Mouse (Mus musculus) myocyte (in vitro differentiated cells): ENCODE data around the gene Tec. TPM values are rescaled to one million over a fixed set of nuclear protein-coding genes. Genes with fewer than 3 reads are reported as not detected.

Experiments
- H3K27me3 ChIP-seq: one replicate; pipeline ENCODE4 v1.6.1; 2011; ENCODE audit not compliant: control insufficient read depth, insufficient read depth, insufficient read length
- H3K36me3 ChIP-seq: one replicate; pipeline ENCODE4 v1.6.1; 2011; ENCODE audit not compliant: control insufficient read depth, insufficient read depth
- H3K4me2 ChIP-seq: one replicate; pipeline ENCODE4 v1.6.1; 2011; ENCODE audit warnings: low read depth, control low read depth
- H3K4me3 ChIP-seq: one replicate; pipeline ENCODE4 v1.5.1; 2011; ENCODE audit warnings: mild to moderate bottlenecking, control low read depth, moderate library complexity
- H3K79me2 ChIP-seq: one replicate; pipeline ENCODE4 v1.6.1; 2011; ENCODE audit not compliant: control insufficient read depth, insufficient read depth
- H3ac ChIP-seq: one replicate; pipeline ENCODE4 v1.6.1; 2011; ENCODE audit not compliant: control insufficient read depth, insufficient read length
- CEBPB ChIP-seq: IDR thresholded peaks from 2 replicates; pipeline ENCODE4 v1.6.1; 2011; ENCODE audit warnings: mild to moderate bottlenecking, moderate library complexity; ENCODE audit not compliant: poor library complexity, insufficient read depth, severe bottlenecking
- E2F4 ChIP-seq: IDR thresholded peaks from one replicate; pipeline ENCODE4 v1.6.1; 2011; ENCODE audit warnings: mild to moderate bottlenecking, control low read depth, moderate library complexity; ENCODE audit not compliant: insufficient read depth
- MAX ChIP-seq: IDR thresholded peaks from one replicate; pipeline ENCODE4 v1.6.1; 2011; ENCODE audit warnings: low read depth, mild to moderate bottlenecking, control low read depth
- MYOD1 ChIP-seq, 3 experiments: IDR thresholded peaks; one replicate each; pipeline ENCODE4 v1.6.1; 2011; ENCODE audit warnings: control low read depth in 2 of 3, low read depth in 2 of 3, mild to moderate bottlenecking in 2 of 3, moderate library complexity in 1 of 3; ENCODE audit not compliant: insufficient read length in 2 of 3, control insufficient read depth in 1 of 3
- MYOG ChIP-seq, 3 experiments: IDR thresholded peaks; one replicate each; pipeline ENCODE4 v1.6.1; 2011; ENCODE audit warnings: control low read depth in 2 of 3, low read depth in 2 of 3, mild to moderate bottlenecking in 2 of 3; ENCODE audit not compliant: insufficient read length in 2 of 3, control insufficient read depth in 1 of 3, insufficient read depth in 1 of 3
- POLR2A ChIP-seq: IDR thresholded peaks from one replicate; pipeline ENCODE4 v1.6.1; 2011; ENCODE audit warnings: low read depth, mild to moderate bottlenecking, control low read depth, moderate library complexity; ENCODE audit not compliant: insufficient read length
- POLR2AphosphoS2 ChIP-seq: IDR thresholded peaks from one replicate; pipeline ENCODE4 v1.6.1; 2011; ENCODE audit warnings: low read depth, control low read depth; ENCODE audit not compliant: insufficient read length
- REST ChIP-seq: IDR thresholded peaks from one replicate; pipeline ENCODE4 v1.6.1; 2011; ENCODE audit warnings: mild to moderate bottlenecking, control low read depth, moderate library complexity; ENCODE audit not compliant: insufficient read depth, insufficient read length
- SRF ChIP-seq: IDR thresholded peaks from one replicate; pipeline ENCODE4 v1.6.1; 2011; ENCODE audit warnings: low read depth; ENCODE audit not compliant: control insufficient read depth, insufficient read length
- TCF12 ChIP-seq: IDR thresholded peaks from one replicate; pipeline ENCODE4 v1.6.1; 2011; ENCODE audit warnings: mild to moderate bottlenecking, control low read depth; ENCODE audit not compliant: poor library complexity, insufficient read depth, severe bottlenecking
- TCF3 ChIP-seq: IDR thresholded peaks from one replicate; pipeline ENCODE4 v1.6.1; 2011; ENCODE audit warnings: low read depth, control low read depth; ENCODE audit not compliant: insufficient read length
- USF1 ChIP-seq: IDR thresholded peaks from one replicate; pipeline ENCODE4 v1.6.1; 2011; ENCODE audit warnings: low read depth, mild to moderate bottlenecking, control low read depth, moderate library complexity
- polyA plus RNA-seq: library from polyadenylated mRNA; unstranded; fragments of >200 nt; fragmentation: generic; extraction: Trizol; gene quantifications from one replicate; pipeline ENCODE4 v1.2.1, GENCODE M21; 2012; ENCODE audit warnings: missing spikeins

Tec gene
- polyA plus RNA-seq, 1 experiment = 1.5 TPM

DNA sequence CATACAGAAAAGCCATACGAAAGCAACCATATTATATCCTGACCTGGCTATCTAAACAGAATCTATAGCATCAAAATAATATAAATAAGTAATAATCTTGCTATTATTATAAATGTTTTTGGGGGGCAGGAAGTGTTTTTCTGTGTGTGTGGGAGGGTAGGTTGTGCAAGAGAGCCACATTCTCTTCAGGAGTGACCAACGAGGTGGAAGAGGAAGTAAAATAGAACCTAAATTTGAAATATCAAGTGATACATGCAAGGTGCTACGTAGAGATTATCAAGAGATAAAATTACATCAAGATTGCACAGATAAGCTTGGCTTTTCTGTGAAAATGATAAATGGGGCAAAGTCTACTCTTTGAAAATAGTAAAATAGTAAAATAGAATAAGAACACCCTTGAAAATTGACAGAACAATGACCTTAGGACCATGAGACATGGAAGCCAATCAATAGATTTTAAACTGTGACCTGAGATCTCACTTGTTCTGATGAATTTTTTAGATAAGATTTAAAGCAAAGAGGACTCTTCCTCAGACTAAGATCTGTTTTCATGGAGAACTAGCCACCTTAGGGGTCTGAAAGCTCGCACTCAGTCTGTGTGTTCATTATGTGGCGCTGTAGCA, 37.2 kb downstream of the Tec start:
- no peak for TF ChIP-seq USF1
- no peak for TF ChIP-seq POLR2A
- no peak for TF ChIP-seq POLR2AphosphoS2
- no peak for TF ChIP-seq E2F4
- TF ChIP-seq TCF3 = no peak
- no peak for TF ChIP-seq CEBPB
- TF ChIP-seq MYOD1 (IDR thresholded peaks at IDR 0.05; ENCODE audit: control insufficient read depth in 1 of 3, insufficient read length in 2 of 3, low read depth in 2 of 3) = no peak
- no peak for TF ChIP-seq MAX
- TF ChIP-seq MYOG (IDR thresholded peaks at IDR 0.05; ENCODE audit: control insufficient read depth in 1 of 3, insufficient read depth in 1 of 3, insufficient read length in 2 of 3, low read depth in 2 of 3) = no peak
- TF ChIP-seq TCF12 = no peak
- TF ChIP-seq SRF = no peak
- TF ChIP-seq REST = no peak
- Histone ChIP-seq H3K27me3 (no peaks in the 10 kb centered on the region), H3K4me2 (no peak overlapping the region), H3K36me3 (no peaks in the 10 kb centered on the region), H3K4me3 (no peak overlapping the region), H3K79me2 (no peaks in the 10 kb centered on the region), H3ac (no peak overlapping the region)

DNA sequence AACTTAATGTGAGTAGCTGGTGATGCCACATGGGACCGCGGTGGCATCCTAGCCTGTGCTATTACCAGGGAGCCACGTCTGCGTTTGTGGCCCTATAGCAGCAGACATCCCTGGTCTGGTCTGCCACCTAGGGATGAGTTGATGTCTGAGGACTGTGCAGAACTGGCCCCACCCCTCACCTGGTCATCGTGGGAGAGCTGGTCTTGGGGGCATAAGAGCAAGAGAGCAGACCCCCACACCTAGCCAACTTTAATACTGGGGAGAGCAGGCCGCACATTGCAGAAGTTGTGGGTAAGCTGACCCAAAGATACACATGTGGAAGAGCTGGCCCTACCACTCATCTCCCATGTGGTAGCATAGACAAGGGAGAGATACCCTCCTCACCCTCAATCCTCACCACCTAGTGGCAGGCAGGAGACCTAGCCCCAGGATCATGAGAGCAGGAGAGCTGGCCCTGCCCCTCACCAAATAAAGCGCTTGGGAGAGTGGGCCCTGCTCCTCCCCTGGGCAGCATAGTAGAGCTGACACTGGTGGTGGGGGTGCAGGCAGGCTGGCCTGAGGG, 38.7 kb downstream of the Tec start:
- Histone ChIP-seq H3K36me3 (no peaks in the 10 kb centered on the region), H3K4me2 (no peak overlapping the region), H3K79me2 (no peaks in the 10 kb centered on the region), H3K27me3 (no peaks in the 10 kb centered on the region), H3ac (no peak overlapping the region), H3K4me3 (no peak overlapping the region)
- TF ChIP-seq REST = no peak
- no peak for TF ChIP-seq USF1
- TF ChIP-seq E2F4 = no peak
- TF ChIP-seq TCF3 = no peak
- no peak for TF ChIP-seq SRF
- no peak for TF ChIP-seq CEBPB

DNA sequence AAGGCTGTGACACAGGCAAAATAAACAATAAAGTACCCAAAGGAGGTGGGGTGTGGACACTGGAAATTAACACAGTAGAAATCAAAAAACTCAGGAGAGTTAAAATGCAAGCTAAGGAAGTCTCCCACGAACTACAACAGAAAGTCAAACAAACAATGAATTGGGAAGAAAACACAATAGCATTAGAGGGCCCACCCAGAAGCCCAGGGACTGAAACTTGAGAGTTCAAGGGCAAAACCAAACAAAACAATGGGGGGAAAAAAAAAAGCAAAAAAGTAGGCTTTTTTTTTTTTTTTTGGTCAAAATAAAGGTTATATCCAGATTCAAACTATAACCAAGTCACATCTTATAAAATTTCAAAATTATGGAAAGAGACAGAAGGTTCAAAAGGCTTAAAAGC, 39.9 kb downstream of the Tec start:
- no peaks in the 10 kb centered on the region for H3K79me2 ChIP-seq
- TF ChIP-seq SRF (no peak), TCF12 (no peak), MAX (no peak), POLR2A (no peak), E2F4 (no peak), CEBPB (no peak), POLR2AphosphoS2 (no peak), MYOD1 (IDR thresholded peaks at IDR 0.05; ENCODE audit: control insufficient read depth in 1 of 3, insufficient read length in 2 of 3, low read depth in 2 of 3) (no peak), USF1 (no peak), MYOG (IDR thresholded peaks at IDR 0.05; ENCODE audit: control insufficient read depth in 1 of 3, insufficient read depth in 1 of 3, insufficient read length in 2 of 3, low read depth in 2 of 3) (no peak), REST (no peak)
- H3K4me2 ChIP-seq = no peak overlapping the region
- no peaks in the 10 kb centered on the region for H3K27me3 ChIP-seq
- no peaks in the 10 kb centered on the region for H3K36me3 ChIP-seq
- no peak overlapping the region for H3ac ChIP-seq
- H3K4me3 ChIP-seq = no peak overlapping the region

DNA sequence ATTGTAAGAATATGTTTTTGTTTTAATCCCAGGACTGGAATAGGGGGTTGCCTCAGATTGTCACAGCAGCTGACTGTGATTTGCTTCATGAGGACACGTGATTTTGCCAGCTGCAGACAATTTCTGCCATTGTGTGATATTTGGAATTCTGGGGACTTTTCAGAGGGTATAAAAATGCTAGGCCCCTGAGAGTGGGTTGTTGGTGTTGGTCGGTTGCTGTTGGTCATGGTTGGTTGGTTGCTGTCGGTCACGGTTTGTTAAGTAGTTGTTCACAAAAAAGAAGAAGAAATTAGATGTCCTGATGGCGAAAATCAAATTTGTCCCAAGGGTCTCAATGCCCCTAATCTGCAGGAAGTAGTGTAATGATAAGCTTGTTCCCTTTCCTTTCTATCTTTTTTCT, 40.8 kb downstream of the Tec start:
- Histone ChIP-seq H3K79me2 (no peaks in the 10 kb centered on the region), H3K4me2 (no peak overlapping the region), H3K36me3 (no peaks in the 10 kb centered on the region), H3ac (no peak overlapping the region), H3K4me3 (no peak overlapping the region), H3K27me3 (no peaks in the 10 kb centered on the region)
- no peak for TF ChIP-seq TCF12
- TF ChIP-seq SRF = no peak

DNA sequence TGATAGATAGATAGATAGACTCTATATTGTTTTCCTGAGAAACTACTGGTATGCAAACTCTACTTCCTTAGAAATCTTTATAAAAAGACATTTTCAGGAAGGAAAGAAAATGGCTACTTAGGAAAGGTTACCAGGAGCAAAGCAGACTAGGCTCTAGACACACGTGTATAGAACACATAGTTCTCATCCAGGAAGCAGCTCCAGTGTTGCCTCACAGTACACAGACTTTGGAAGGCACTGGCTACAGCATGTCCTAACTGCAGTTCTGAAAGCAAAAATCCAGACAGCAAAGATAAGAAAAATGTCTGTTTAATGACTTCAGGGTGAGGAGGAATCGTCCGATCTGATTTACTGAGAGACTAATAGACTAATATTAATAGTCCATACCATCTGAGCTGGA, 41.8 kb downstream of the Tec start:
- H3K27me3 ChIP-seq = no peaks in the 10 kb centered on the region
- no peak overlapping the region for H3K4me2 ChIP-seq
- no peak overlapping the region for H3ac ChIP-seq
- no peaks in the 10 kb centered on the region for H3K79me2 ChIP-seq
- no peak overlapping the region for H3K4me3 ChIP-seq
- H3K36me3 ChIP-seq = no peaks in the 10 kb centered on the region
- no peak for TF ChIP-seq TCF3
- no peak for TF ChIP-seq REST
- no peak for TF ChIP-seq MAX
- no peak for TF ChIP-seq SRF
- no peak for TF ChIP-seq MYOD1 (IDR thresholded peaks at IDR 0.05; ENCODE audit: control insufficient read depth in 1 of 3, insufficient read length in 2 of 3, low read depth in 2 of 3)
- no peak for TF ChIP-seq E2F4
- TF ChIP-seq CEBPB = no peak
- no peak for TF ChIP-seq POLR2A
- no peak for TF ChIP-seq POLR2AphosphoS2
- no peak for TF ChIP-seq MYOG (IDR thresholded peaks at IDR 0.05; ENCODE audit: control insufficient read depth in 1 of 3, insufficient read depth in 1 of 3, insufficient read length in 2 of 3, low read depth in 2 of 3)
- TF ChIP-seq TCF12 = no peak
- TF ChIP-seq USF1 = no peak
